Mouse (Mus musculus) splenic B cell, adult 2 months (primary cell): ENCODE data around the gene Trhr2.

Source experiments
- DNase-seq: peaks from one replicate; pipeline ENCODE4 v3.0.0-alpha.2; 2011; ENCODE audit warnings: low read depth, low spot score
- H3K27me3 ChIP-seq: 2 replicates; pipeline ENCODE4 v1.6.1; 2012; ENCODE audit warnings: mild to moderate bottlenecking, low read length, moderate library complexity, mixed read lengths; ENCODE audit not compliant: control insufficient read depth, poor library complexity, insufficient read depth, severe bottlenecking
- H3K36me3 ChIP-seq: 2 replicates; pipeline ENCODE4 v1.6.1; 2012; ENCODE audit warnings: mild to moderate bottlenecking, low read length, moderate library complexity, mixed read lengths; ENCODE audit not compliant: control insufficient read depth, poor library complexity, insufficient read depth, severe bottlenecking

Trhr2 gene

DNA sequence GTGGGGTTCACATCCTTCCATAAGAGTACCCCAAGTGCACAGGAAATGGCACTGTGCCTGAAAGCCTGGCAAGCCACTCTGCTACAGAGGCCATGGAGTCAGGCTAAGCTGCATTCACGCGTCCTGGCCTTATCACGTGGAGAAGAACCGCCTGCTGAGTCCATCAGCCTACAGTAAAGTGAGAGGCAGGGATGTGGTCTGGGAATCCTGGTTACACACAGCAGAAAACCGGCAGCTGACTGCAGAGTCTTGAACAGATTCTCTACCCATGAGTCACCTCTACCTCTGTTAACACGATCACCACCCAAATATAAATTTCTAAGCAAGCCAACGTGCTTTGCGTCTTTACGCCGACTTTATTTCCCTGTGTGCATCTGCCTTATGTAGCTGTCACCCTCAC is 7.9 kb upstream of the Trhr2 start:
- no peak for DNase-seq
- Histone ChIP-seq H3K36me3 (no peaks in the 10 kb centered on the region), H3K27me3 (no peaks in the 10 kb centered on the region)

DNA sequence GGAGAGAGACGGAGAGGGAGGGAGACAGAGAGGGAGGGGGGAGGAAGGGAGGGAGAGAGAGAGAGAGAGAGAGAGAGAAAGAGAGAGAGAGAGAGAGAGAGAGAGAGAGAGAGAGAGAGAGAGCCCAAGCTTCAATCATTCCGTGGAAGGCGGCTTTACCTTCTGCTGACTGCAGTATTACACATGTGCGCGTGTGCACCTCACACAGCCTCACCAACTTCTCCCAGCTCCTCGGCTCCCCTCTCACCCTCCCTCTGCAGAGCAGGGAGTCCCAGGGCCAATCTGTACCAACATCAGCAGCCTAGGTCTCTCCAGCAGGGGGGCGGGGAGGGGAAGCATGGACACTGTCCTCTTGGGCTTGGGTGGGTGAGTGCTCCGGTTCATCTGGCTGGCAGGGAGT is 2.4 kb upstream of the Trhr2 start:
- Histone ChIP-seq H3K27me3 (no peaks in the 10 kb centered on the region), H3K36me3 (no peaks in the 10 kb centered on the region)
- DNase-seq, result no peak

DNA sequence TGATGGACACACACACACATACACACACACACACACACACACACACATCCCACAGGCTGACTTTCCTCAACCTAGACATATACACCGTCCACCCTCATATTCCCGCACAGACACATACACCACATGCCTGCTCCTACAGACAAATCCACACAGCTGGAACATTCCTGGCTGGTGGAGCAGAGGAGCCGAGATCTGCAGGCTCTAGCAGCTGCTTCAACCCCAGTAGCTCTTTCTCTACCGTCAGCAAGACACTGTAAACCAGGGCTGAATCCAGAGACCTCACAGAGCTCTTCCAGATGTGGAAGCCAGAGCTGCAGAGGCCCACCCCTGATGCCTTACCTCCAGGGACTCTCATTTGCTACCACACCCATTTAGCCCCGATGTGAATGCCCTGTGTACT is 1.7 kb upstream of the Trhr2 start:
- no peak for DNase-seq
- H3K27me3 ChIP-seq, result no peaks in the 10 kb centered on the region
- H3K36me3 ChIP-seq, result no peaks in the 10 kb centered on the region

DNA sequence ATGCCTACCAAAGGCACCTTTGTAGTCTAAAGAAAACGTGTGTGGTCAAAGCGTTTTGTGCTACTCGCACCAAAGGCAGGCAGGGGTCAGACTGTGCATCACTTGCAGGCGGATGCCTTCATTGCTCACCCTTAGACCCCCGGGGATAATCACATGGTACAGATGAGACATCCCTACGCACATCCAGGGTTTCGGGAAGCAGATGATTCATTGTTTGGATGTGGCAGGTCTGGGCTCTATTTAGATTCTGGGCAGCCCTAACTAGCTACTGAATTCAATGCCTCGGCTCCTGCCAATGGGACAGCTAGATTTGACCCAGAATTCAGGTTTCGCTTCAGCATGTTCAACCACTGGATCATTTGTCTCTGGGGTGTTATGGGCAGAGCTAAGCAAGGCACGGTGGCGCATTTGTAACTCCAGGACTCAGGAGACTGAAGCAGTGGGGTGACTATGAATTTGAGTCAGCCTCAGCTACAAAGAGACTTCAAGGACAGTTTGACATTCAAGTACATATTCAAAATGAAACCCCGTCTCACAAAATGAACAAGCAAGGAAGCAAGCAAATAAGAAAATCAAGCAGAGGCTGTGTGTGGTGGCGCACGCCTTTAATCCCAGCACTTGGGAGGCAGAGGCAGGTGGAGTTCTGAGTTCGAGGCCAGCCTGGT is 1.3 kb downstream of the Trhr2 start:
- no peak for DNase-seq

DNA sequence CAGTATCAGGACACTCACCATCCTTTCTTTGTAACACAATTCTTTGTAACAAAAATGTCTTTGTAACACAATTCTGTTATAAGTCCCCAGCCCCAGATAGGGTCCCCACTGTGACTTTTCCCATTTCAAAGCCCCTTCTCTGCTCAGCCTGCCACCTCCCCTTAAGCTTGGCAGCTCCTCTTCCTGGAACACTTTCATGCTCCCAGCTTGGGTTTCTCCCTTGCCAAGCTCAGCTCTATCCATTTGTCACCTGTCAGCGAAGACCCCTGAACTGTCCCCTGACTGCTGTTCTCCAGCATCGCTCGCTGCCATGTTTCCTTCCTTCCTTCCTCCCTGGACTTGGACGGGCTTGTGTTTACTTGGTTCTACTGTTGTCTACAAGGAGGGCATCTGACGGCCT is 2.9 kb downstream of the Trhr2 start:
- Histone ChIP-seq H3K36me3 (no peaks in the 10 kb centered on the region), H3K27me3 (no peaks in the 10 kb centered on the region)
- DNase-seq, result no peak

More for the DNA sequence above, 1.3 kb downstream of the Trhr2 start:
- no peaks in the 10 kb centered on the region for H3K36me3 ChIP-seq
- no peaks in the 10 kb centered on the region for H3K27me3 ChIP-seq

DNA sequence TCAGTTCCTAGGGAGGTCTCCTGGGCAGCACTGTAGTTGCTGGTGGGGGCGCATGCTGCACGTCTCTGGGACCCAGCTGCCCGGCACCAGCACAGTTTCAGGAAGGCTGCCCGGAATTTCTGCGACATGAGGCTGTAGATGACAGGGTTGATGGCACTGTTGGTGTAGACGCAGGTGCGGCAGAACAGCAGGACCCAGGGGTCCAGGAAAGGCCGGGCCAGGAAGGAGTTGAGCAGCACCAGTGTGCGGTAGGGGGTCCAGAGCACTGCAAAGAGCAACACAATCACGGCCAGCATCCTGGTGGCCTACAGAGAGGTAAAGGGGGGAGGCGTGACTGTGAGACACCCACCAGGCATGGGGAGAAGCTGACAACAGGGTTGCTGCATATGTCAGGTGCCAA is 3.3 kb downstream of the Trhr2 start:
- H3K36me3 ChIP-seq, result no peaks in the 10 kb centered on the region
- H3K27me3 ChIP-seq, result no peaks in the 10 kb centered on the region
- DNase-seq, result no peak

DNA sequence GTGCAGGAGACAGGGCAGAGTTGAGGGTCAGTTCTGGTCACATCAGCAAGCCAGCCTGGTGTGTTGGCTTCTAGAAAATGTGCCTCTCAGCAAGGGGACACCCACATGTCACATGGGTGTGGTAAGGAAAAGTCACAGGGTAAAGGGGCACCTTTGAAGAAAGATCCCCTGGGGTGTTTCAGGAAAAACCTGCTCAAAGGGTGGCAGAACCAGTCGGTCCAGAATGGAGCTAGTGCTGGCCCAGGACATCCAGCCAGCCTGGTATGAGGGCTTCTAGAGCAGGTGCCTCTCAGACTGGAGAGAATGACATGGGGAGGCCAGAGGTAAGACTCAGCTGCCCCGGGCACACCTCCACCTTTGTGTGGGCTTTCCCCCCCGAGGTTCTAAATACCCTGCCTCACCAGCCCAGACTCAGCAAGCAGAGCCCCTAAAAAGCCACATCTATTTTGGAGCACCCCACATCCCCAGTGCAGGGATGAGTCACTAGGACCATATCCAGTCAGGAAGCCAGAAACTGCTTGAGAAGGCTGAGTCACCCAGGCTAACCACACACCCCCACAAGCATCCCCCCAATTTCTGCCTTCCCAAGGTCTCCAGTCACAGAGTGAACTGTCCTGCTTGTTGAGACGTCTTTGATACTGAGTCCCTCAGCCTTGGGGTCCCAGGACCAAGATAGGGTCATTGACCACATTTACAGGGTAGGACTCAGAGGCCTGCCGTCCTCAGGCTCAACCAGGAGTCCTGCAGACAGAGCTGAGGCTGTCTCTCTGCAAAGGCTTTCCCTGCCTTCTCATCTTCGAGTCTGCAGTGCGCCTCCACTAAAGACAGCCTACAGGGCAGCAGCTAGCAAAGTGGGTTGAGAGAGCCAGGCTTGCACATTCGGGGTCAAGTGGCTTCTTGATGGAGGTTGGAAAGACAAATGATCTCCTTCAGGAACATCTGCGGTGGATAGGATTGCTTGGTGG is 4.6 kb downstream of the Trhr2 start:
- Histone ChIP-seq H3K36me3 (no peaks in the 10 kb centered on the region), H3K27me3 (no peaks in the 10 kb centered on the region)
- no peak for DNase-seq

DNA sequence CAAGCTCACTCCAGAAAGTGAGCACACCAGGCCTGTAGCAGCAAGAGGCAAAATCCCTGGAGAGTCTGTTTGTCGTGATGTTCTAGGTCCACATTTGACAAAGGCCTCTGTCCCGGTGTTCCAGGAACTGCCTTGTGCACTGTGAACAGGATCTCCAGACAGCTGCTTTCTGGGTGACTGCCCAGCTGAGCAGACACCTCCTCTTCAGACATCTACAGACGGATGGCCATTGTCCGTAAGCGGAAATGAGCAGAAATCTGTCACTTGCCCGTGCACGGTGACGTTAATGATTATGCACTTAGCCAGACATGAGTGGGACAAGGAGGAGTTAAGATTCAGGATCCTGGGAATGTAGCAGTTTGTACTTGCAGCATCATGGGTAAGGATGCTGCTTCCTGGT is 6.4 kb downstream of the Trhr2 start:
- Histone ChIP-seq H3K27me3 (no peaks in the 10 kb centered on the region), H3K36me3 (no peaks in the 10 kb centered on the region)
- no peak for DNase-seq

DNA sequence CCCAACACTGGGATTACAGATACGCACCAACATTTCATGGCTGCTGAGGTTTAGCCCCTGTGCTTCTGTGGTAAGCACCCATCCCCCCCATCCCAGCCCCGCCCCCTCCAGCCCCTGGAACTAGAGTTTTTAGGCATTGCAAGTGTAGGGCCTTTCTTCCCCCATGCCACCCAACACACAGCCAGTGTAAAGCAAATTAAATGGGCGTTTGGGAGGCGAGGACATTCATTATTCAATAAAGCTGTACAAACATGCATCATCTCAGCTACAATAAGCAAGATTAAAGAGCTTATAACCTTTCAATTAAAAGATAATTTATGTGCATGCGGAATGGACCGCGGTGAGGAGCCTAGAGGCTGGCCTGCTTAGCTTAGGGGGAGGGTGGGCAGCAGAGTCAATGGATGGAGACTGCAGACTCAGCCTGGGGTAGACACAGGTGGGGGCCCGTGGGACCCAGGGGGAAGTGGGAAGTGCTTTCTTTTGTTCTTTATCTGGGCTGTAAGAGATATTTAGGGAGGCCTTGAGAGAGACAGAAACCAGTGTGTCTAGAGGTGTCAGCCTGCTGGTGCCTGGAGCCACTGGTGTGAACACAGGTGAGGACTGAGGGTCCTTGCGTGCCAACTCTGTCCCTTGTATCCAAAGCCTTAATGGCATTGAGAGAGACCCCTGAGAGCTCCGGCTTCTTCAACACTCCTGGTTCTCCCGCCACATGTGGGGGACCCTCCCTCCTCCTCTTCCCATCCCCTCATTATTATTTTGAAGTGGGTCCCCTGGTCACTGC is 10.0 kb downstream of the Trhr2 start:
- Histone ChIP-seq H3K36me3 (no peaks in the 10 kb centered on the region), H3K27me3 (no peaks in the 10 kb centered on the region)
- no peak for DNase-seq

DNA sequence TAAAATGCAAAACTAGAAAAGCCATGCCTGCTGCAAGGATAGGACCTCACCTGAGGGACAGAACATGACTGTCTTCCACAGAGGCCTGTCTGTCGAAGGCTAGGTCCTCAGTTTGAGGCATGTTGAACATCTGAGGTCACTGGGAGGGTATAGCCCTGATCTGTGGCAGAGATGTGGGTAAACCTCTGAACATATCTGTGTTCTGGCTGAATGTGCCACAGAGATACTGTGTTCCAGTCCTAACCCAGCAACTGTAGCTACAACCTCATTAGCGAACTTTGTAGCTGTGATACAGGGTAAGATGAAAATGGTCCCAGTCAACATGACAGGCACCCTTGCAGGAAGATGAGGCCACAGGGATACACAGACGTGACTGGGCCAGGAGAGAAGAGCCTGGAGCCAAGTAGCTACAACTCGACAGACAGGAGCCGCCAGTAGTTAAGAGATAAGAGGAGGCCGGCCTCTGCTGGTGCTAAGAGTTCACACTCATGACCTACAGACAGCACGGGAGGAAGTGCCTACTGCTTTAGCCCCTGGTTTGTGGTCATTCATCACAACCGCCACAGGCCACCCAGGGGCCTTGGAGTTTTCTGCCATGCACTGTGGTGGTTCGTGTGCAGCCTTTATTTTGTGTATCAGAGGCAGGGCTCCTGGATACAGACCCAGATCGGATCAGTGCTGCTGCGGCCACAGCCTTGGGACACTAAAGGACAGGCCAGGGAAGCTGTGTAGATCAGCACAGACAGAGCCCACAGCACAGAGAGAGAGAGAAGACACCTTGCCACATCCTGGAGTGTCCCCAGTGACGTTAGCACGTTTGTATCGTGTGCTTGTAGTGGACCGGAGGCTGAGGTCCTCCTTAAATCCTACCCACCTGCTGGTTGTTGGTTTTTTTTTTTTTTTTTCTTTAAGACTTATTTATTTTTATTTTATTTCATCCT is 10.9 kb downstream of the Trhr2 start:
- H3K27me3 ChIP-seq, result no peaks in the 10 kb centered on the region
- no peak for DNase-seq
- no peaks in the 10 kb centered on the region for H3K36me3 ChIP-seq

DNA sequence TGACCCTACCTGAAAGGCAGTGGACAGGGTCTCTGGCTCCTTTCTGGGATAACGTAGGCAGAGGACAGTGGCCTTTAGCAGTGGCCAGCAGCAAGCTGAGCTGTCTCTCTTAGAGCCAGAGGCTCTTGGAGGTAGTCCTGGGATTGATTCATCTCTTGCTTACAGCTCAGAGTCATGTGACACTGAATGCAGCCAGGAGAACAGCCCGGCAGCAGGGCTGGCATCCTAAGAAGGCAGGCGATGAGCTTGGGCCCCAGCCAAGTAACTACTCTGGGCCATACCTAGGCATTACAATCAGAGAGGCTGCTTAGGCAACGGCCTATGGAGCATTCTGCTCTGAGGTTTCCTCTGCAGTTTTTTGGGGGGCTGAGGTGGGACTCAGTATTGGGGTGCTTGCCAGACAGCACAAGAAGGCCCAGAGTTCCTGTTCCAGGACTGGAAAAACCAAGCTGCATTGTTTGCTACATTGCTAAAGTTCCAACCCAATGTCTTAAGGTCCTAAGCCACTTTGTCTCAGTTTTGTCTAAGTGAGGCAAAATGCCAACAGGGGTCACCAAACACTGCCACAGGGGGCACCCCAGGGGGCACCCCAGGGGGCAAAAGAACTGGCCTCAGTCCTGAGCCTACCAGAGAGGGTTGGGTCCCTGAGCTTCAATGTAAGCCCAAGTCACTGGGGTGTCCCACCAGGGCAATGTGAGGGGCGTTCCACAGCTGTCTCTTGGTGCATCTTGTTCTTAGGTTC is 12.6 kb downstream of the Trhr2 start:
- H3K36me3 ChIP-seq, result no peaks in the 10 kb centered on the region
- no peak for DNase-seq
- no peaks in the 10 kb centered on the region for H3K27me3 ChIP-seq

DNA sequence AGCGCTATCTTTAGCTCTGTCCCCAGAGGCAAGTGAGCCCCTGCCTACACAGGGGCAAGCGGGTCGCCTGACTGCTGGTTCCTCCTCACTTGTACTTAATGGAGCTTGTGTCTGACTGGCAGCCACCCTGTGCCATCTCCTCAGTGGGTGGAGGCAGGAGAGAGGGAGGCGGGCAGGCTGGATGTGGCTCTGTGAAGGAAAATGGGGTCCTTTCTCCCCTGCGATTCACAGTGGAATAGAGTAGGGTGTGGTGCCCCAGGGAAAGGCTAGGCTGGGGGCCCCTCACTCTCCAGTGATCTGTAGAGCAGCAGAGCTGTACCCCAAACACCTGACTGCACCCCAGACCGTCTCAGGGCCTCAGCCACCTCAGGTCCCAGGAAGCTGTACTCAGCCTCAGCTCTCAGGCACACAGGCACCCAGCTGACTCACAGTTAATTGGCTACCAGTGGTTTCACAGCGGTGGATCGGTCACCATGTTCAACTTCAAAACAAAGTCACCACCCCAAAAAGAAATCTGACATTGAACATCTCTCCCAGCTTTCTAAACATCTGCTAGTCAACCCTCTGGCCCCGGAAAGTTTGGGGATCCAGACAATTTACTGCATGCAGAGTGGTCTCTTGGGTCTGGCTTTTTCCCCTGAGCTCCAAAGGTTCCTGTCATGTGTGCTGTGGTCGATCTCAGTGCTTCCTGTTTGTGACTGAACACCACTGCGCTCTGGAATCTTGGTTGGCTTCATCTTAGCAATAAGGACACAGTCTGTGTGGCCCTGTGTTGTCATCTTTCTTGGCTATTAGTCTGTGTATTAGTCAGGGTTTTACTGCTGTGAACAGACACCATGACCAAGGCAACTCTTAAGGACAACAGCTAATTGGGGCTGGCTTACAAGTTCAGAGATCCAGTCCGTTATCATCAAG is 15.1 kb downstream of the Trhr2 start:
- H3K27me3 ChIP-seq, result no peaks in the 10 kb centered on the region
- DNase-seq, result peak; percentile 33
- H3K36me3 ChIP-seq, result no peaks in the 10 kb centered on the region

DNA sequence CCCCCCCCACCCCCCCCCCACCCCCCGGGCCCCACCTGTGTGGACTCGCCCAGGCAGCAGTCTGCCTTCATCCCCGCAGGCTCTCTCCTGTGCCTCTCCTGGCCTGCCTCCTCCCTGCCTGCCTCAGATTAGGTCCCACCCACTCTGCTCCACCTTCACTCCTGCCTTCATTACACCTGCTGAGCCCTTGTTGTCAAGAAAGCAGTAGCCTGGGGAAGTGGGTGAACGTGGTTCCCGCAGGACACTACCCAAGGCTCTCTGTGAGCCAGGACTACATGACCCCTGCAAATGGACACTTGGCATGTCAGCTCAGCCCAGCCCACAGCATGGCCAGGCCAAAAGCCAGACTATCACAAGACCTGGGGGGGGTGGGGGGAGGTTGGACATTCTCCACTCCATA is 16.3 kb downstream of the Trhr2 start:
- peak; percentile 17 for DNase-seq
- Histone ChIP-seq H3K27me3 (no peaks in the 10 kb centered on the region), H3K36me3 (no peaks in the 10 kb centered on the region)
